Mouse (Mus musculus): ENCODE results near the gene Scn11a. TPM values are rescaled to one million over a fixed set of nuclear protein-coding genes. Genes with fewer than 3 reads are reported as not detected.

The Scn11a gene
- polyA plus RNA-seq, 3 experiments from 2014 or later = 0.58 to 0.79 (median 0.78) TPM

GRCm38 (mm10) chr9:119795254-119795912 lies 29.9 kb downstream of the Scn11a start:
- ATAC-seq = no peak

- ATAC-seq = no peak
Measured at GRCm38 (mm10) chr9:119794470-119794869, 30.8 kb downstream of the Scn11a start.

GRCm38 (mm10) chr9:119792505-119792904 lies 32.8 kb downstream of the Scn11a start:
- no peak for ATAC-seq

- ATAC-seq = no peak
Measured at GRCm38 (mm10) chr9:119780901-119781300, 44.4 kb downstream of the Scn11a start.

- ATAC-seq = no peak
Measured at GRCm38 (mm10) chr9:119776661-119777060, 48.6 kb downstream of the Scn11a start.

GRCm38 (mm10) chr9:119768585-119768984 lies 56.7 kb downstream of the Scn11a start:
- no peak for ATAC-seq

GRCm38 (mm10) chr9:119760226-119760625 lies 65.0 kb downstream of the Scn11a start:
- ATAC-seq = no peak

- no peak for ATAC-seq
Measured at GRCm38 (mm10) chr9:119759457-119759856, 65.8 kb downstream of the Scn11a start.

GRCm38 (mm10) chr9:119751507-119751906 lies 73.7 kb downstream of the Scn11a start:
- peak; percentile 61 for ATAC-seq

GRCm38 (mm10) chr9:119749112-119749511 lies 76.1 kb downstream of the Scn11a start:
- ATAC-seq = no peak

- peak; percentile 97 for ATAC-seq
Measured at GRCm38 (mm10) chr9:119743900-119744299, 81.4 kb downstream of the Scn11a start.

GRCm38 (mm10) chr9:119743312-119743711 lies 81.9 kb downstream of the Scn11a start:
- no peak for ATAC-seq

GRCm38 (mm10) chr9:119741101-119741786 lies 84.0 kb downstream of the Scn11a start:
- ATAC-seq = no peak

GRCm38 (mm10) chr9:119728412-119729097 lies 96.7 kb downstream of the Scn11a start:
- no peak for ATAC-seq

GRCm38 (mm10) chr9:119726990-119727389 lies 98.3 kb downstream of the Scn11a start:
- ATAC-seq = no peak

GRCm38 (mm10) chr9:119725293-119725862 lies 99.9 kb downstream of the Scn11a start:
- no peak for ATAC-seq

- ATAC-seq = no peak
Measured at GRCm38 (mm10) chr9:119719222-119719621, 106.0 kb downstream of the Scn11a start, which contains the start of gene Scn10a. Gene Scn10a, minus strand, starts transcription at chr9:119719322.

- no peak for ATAC-seq
Measured at GRCm38 (mm10) chr9:119706700-119707099, 118.6 kb downstream of the Scn11a start.

Other genes starting within 250 kb of the Scn11a start
- gene Scn5a, start 246.4 kb downstream of the Scn11a start, polyA plus RNA-seq (2017; shearing (Covaris generic)) = not detected
- gene Scn10a, start 106.1 kb downstream of the Scn11a start, polyA plus RNA-seq (2017; shearing (Covaris generic)) = not detected
- 10 to 100 TPM; 32.2 to 48.1 (median 43.3) TPM for gene Wdr48, start 69.4 kb upstream of the Scn11a start, polyA plus RNA-seq (2017; shearing (Covaris generic))
- gene Gorasp1, start 112.1 kb upstream of the Scn11a start, polyA plus RNA-seq (2017; shearing (Covaris generic)) = 1 to 10 TPM; 2.9 to 4.8 (median 4.5) TPM
- not detected for gene Ttc21a, start 112.2 kb upstream of the Scn11a start, polyA plus RNA-seq (2017; shearing (Covaris generic))
- 10 to 100 TPM; 21.7 to 47.3 (median 39.5) TPM for gene Csrnp1, start 159.2 kb upstream of the Scn11a start, polyA plus RNA-seq (2017; shearing (Covaris generic))
- gene Xirp1, start 198.1 kb upstream of the Scn11a start, polyA plus RNA-seq (2017; shearing (Covaris generic)) = not detected
- gene Cx3cr1, start 244.4 kb upstream of the Scn11a start, polyA plus RNA-seq (2017; shearing (Covaris generic)) = 1 to 10 TPM in 1 of 3 experiments, under 1 TPM in 2; 0.29 to 1.2 (median 0.43) TPM

All from inflammation-experienced regulatory T-cells, adult 6 months (primary cell).